Mouse (Mus musculus) embryonic facial prominence, embryonic 12.5 days (tissue): ENCODE measurements around the gene Zcwpw1. TPM values are rescaled to one million over a fixed set of nuclear protein-coding genes. Genes with fewer than 3 reads are reported as not detected.
"Not testable (repeated sequence)": the region's sequence is repeated elsewhere in the genome, so short reads cannot be mapped to it uniquely, and the experiment has no call there.

Experiments used
- ATAC-seq: fragments of 200-750 bp; cut with Nextera tagmentation; 2 replicates; pipeline ENCODE4 v1.8.0; 2017; ENCODE audit not compliant: insufficient number of reproducible peaks, insufficient read depth, low FRiP score, low TSS enrichment
- H3K27ac ChIP-seq: fragments of 300-500 bp; sonication (generic); 2 replicates; pipeline ENCODE4 v1.5.1; 2016; ENCODE audit warnings: mild to moderate bottlenecking
- H3K27me3 ChIP-seq: fragments of 300-500 bp; sonication (generic); 2 replicates; pipeline ENCODE4 v1.6.1; 2016; ENCODE audit warnings: mild to moderate bottlenecking, moderate library complexity
- H3K36me3 ChIP-seq: fragments of 300-500 bp; sonication (generic); 2 replicates; pipeline ENCODE4 v1.6.1; 2016; ENCODE audit warnings: mild to moderate bottlenecking
- H3K4me1 ChIP-seq: fragments of 300-500 bp; sonication (generic); 2 replicates; pipeline ENCODE4 v1.6.1; 2016
- H3K4me2 ChIP-seq: fragments of 300-500 bp; sonication (generic); replicated peaks from 2 replicates; pipeline ENCODE4 v1.6.1; 2016; ENCODE audit warnings: mild to moderate bottlenecking, moderate library complexity
- H3K4me3 ChIP-seq: fragments of 300-500 bp; sonication (generic); 2 replicates; pipeline ENCODE4 v1.5.1; 2016; ENCODE audit warnings: mild to moderate bottlenecking
- H3K9ac ChIP-seq: fragments of 300-500 bp; sonication (generic); 2 replicates; pipeline ENCODE4 v1.6.1; 2016; ENCODE audit warnings: mild to moderate bottlenecking, moderate library complexity
- H3K9me3 ChIP-seq: fragments of 300-500 bp; sonication (generic); 2 replicates; pipeline ENCODE4 v1.6.1; 2016; ENCODE audit warnings: mild to moderate bottlenecking, moderate library complexity
- WGBS: fragments of 180-500 bp; shearing (Covaris S2); methylation state at CpG from one replicate; pipeline ENCODE4 v1.1.7; 2016; 5-methylcytosine and 5-hydroxymethylcytosine counted together
- polyA plus RNA-seq: library from polyadenylated mRNA; unstranded; fragments of >200 nt; fragmentation: Nextera tagmentation; extraction: Ambion mirVana; gene quantifications from 2 replicates; pipeline ENCODE4 v1.2.1, GENCODE M21; 2016

Gene Zcwpw1
- polyA plus RNA-seq, 1 experiment from 2014 or later: 39.3 TPM

DNA sequence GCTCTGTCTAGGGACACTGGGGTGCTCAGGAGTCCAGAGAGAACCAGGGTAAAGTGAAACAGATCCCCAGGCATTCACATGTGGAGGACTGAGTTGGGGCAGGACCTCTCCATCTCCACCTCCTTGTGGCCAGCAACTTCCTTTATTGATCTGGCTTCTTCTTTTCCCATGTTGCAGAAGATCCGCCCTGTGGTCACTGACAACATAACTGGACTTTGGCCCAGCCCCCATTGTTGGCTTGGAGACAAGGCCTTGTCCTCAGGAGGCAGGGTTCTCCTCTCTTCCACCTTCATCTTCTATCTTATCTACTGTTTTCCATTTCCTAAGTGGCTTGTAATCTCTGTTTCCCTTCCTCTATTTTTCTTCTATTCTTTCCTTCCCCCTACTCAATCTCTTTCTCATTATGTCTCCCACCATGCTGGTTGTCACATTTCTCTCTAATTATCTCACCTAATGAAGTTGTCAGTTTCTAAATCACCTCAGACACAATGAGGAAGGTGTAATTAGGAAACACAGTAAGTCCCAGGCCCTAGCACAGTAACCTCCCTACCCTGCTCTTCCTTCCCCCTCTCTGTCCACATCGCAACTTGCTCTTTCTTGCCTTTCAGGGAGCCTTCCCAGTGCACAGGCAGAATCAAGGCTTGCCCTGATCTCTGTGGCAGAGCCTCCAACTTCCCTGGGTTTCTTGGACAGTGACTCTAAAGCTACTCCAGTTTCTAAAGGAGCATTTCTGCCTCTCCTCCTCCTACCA is 70.5 kb downstream of the Zcwpw1 start, which contains the start of gene Pilrb1:
TSS of gene Pilrb1 (minus strand) at position 147 of the 751 bp plus-strand sequence.
- 81% methylated on average over 2 of the region's 2 CpGs for WGBS
- H3K9ac ChIP-seq, H3K4me3 ChIP-seq, H3K4me2 ChIP-seq, H3K27me3 ChIP-seq, H3K27ac ChIP-seq, H3K9me3 ChIP-seq, H3K36me3 ChIP-seq, H3K4me1 ChIP-seq, ATAC-seq: not testable (repeated sequence)

DNA sequence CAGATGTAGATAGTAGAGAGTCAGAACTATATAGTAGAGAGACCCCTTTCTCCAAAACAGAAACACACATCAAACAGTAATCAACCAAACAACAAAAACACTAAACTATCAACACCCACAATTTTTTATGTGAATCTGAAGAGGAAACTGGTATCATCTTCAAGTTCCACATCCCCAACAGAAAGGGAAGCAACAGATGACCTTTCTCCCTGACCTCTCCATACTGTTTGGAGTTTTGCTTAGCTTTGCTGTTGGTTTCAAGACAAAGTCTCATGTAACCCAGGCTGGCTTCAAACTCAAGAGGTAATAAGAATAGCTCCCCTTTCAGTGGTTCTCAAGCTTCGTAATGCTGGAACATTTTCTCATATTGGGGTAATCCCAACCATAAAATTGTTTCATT is 76.4 kb downstream of the Zcwpw1 start:
- not testable (repeated sequence) for H3K4me2 ChIP-seq, H3K4me1 ChIP-seq, H3K27ac ChIP-seq, H3K9ac ChIP-seq, H3K4me3 ChIP-seq, H3K27me3 ChIP-seq, ATAC-seq, H3K9me3 ChIP-seq, H3K36me3 ChIP-seq
- WGBS: 79% methylated on average over 1 of the region's 1 CpGs

DNA sequence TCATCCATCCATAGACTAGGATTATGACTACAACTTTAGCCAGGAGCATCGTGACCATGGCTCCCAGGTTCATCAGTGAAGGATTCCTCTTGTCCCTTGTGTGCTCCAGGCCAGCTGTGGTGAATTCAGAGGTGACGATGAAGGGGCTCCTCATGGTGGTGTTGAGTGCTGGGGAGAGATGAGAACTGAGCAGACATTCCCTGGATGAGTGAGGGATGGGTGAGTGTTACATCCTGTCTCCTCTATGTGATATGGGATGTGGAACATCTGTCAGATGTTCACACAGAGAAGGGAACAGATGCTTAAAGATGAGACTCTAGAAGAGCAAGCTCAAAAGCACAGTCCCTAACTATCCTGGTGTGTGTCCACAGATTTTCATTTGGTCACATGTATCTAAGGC is 81.0 kb downstream of the Zcwpw1 start:
- H3K27me3 ChIP-seq, ATAC-seq, H3K9me3 ChIP-seq, H3K4me2 ChIP-seq, H3K9ac ChIP-seq, H3K36me3 ChIP-seq, H3K27ac ChIP-seq, H3K4me3 ChIP-seq, H3K4me1 ChIP-seq: not testable (repeated sequence)
- WGBS: 69% methylated on average over 2 of the region's 2 CpGs

DNA sequence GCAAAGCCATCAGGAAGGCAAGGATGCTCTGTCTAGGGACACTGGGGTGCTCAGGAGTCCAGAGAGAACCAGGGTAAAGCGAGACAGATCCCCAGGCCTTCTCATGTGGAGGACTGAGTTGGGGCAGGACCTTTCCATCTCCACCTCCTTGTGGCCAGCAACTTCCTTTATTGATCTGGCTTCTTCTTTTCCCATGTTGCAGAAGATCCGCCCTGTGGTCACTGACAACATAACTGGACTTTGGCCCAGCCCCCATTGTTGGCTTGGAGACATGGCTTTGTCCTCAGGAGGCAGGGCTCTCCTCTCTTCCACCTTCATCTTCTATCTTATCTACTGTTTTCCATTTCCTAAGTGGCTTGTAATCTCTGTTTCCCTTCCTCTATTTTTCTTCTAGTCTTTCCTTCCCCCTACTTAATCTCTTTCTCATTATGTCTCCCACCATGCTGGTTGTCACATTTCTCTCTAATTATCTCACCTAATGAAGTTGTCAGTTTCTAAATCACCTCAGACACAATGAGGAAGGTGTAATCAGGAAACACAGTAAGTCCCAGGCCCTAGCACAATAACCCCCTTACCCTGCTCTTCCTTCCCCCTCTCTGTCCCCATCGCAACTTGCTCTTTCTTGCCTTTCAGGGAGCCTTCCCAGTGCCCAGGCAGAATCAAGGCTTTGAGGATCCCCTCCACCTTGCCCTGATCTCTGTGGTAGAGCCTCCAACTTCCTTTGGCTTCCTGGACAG is 84.2 kb downstream of the Zcwpw1 start, which contains the start of gene Pilrb2:
TSS of gene Pilrb2 (minus strand) at position 172 of the 737 bp plus-strand sequence.
- not testable (repeated sequence) for H3K4me2 ChIP-seq, H3K4me1 ChIP-seq, H3K27me3 ChIP-seq, H3K9ac ChIP-seq, H3K9me3 ChIP-seq, H3K27ac ChIP-seq, H3K36me3 ChIP-seq, ATAC-seq, H3K4me3 ChIP-seq
- 78% methylated on average over 3 of the region's 3 CpGs for WGBS

Other genes with a start within 250 kb of the Zcwpw1 start
- gene Actl6b, start 234.3 kb upstream of the Zcwpw1 start, polyA plus RNA-seq: 6.1 and 9.3 TPM in 2 replicates
- gene Tfr2, start 218.0 kb upstream of the Zcwpw1 start, polyA plus RNA-seq: 0.95 and 1.3 TPM in 2 replicates
- 28.4 and 28.7 TPM in 2 replicates for gene Mospd3, start 186.7 kb upstream of the Zcwpw1 start, polyA plus RNA-seq
- 124 and 128 TPM in 2 replicates for gene Pcolce, start 174.0 kb upstream of the Zcwpw1 start, polyA plus RNA-seq
- gene Fbxo24, start 158.8 kb upstream of the Zcwpw1 start, polyA plus RNA-seq: 0.22 and 0.36 TPM in 2 replicates
- 30.8 and 34.0 TPM in 2 replicates for gene Lrch4, start 158.7 kb upstream of the Zcwpw1 start, polyA plus RNA-seq
- 9.2 and 11.8 TPM in 2 replicates for gene Gm20605, start 158.6 kb upstream of the Zcwpw1 start, polyA plus RNA-seq
- 6.6 and 6.8 TPM in 2 replicates for gene Sap25, start 146.5 kb upstream of the Zcwpw1 start, polyA plus RNA-seq
- gene Irs3, start 142.1 kb upstream of the Zcwpw1 start, polyA plus RNA-seq: 0.18 and 0.34 TPM in 2 replicates
- gene Agfg2, start 103.1 kb upstream of the Zcwpw1 start, polyA plus RNA-seq: 21.7 and 22.2 TPM in 2 replicates
- gene Nyap1, start 46.2 kb upstream of the Zcwpw1 start, polyA plus RNA-seq: 3.7 and 4.6 TPM in 2 replicates
- gene Tsc22d4, start 42.1 kb upstream of the Zcwpw1 start, polyA plus RNA-seq: 129 and 133 TPM in 2 replicates
- 51.3 and 51.9 TPM in 2 replicates for gene Ppp1r35, start 8.9 kb upstream of the Zcwpw1 start, polyA plus RNA-seq
- gene Mepce, start 143 bp upstream of the Zcwpw1 start, polyA plus RNA-seq: 14.5 and 15.8 TPM in 2 replicates
- 0.22 and 0.28 TPM in 2 replicates for gene Pilra, start 48.5 kb downstream of the Zcwpw1 start, polyA plus RNA-seq
- gene Pilrb1, start 70.3 kb downstream of the Zcwpw1 start, polyA plus RNA-seq: 0.47 TPM in 1 of 2 replicates, not detected in the other
- gene Pilrb2, start 84.0 kb downstream of the Zcwpw1 start, polyA plus RNA-seq: 0.13 TPM in 1 of 2 replicates, not detected in the other
- not detected in 2 replicates for gene Cyp3a13, start 133.8 kb downstream of the Zcwpw1 start, polyA plus RNA-seq
- 0.32 and 0.41 TPM in 2 replicates for gene Gjc3, start 175.3 kb downstream of the Zcwpw1 start, polyA plus RNA-seq
- gene Azgp1, start 193.7 kb downstream of the Zcwpw1 start, polyA plus RNA-seq: not detected in 2 replicates
- gene Smok3a, start 233.5 kb downstream of the Zcwpw1 start, polyA plus RNA-seq: not detected in 2 replicates
- gene Smok3b, start 233.6 kb downstream of the Zcwpw1 start, polyA plus RNA-seq: not detected in 2 replicates